Mouse (Mus musculus): ENCODE measurements around the gene Hjurp. TPM values are rescaled to one million over a fixed set of nuclear protein-coding genes. Genes with fewer than 3 reads are reported as not detected.
A peak's percentile ranks its signal among the peaks of the same experiment; 100 is the strongest.

Gene Hjurp
- polyA plus RNA-seq, 1 experiment from 2014 or later, result 211 TPM

GRCm38 (mm10) chr1:88309020-88309419, 31.6 kb upstream of the Hjurp start:
- Histone ChIP-seq H3K27me3 (ENCODE audit: control insufficient read depth, insufficient read depth, low read length) (no peaks in the 10 kb centered on the region), H3K4me2 (replicated peaks; ENCODE audit: low read depth, low read length) (no peak overlapping the region), H3K4me1 (ENCODE audit: control insufficient read depth, insufficient read depth, low read length) (no peaks in the 10 kb centered on the region), H3K36me3 (ENCODE audit: control insufficient read depth, insufficient read depth, low read length) (no peaks in the 10 kb centered on the region), H3K4me3 (ENCODE audit: low read depth, low read length) (no peak overlapping the region), H3K27ac (ENCODE audit: low read length) (no peak overlapping the region), H3K9me3 (ENCODE audit: control insufficient read depth, low read depth, low read length) (peaks cover 49% of the 10 kb centered on the region), H3K9ac (replicated peaks; ENCODE audit: low read depth, low read length) (no peak overlapping the region)
- 51% methylated on average over 2 of the region's 2 CpGs for WGBS
- no peak for ATAC-seq (ENCODE audit: insufficient number of reproducible peaks, insufficient read depth, low FRiP score, low read depth)

- 66% methylated on average over 12 of the region's 12 CpGs for WGBS
- Histone ChIP-seq H3K9ac (replicated peaks; ENCODE audit: low read depth, low read length) (no peak overlapping the region), H3K27me3 (ENCODE audit: control insufficient read depth, insufficient read depth, low read length) (no peaks in the 10 kb centered on the region), H3K4me2 (replicated peaks; ENCODE audit: low read depth, low read length) (no peak overlapping the region), H3K27ac (ENCODE audit: low read length) (no peak overlapping the region), H3K4me3 (ENCODE audit: low read depth, low read length) (no peak overlapping the region), H3K36me3 (ENCODE audit: control insufficient read depth, insufficient read depth, low read length) (no peaks in the 10 kb centered on the region), H3K4me1 (ENCODE audit: control insufficient read depth, insufficient read depth, low read length) (no peaks in the 10 kb centered on the region), H3K9me3 (ENCODE audit: control insufficient read depth, low read depth, low read length) (peaks cover 64% of the 10 kb centered on the region)
- no peak for ATAC-seq (ENCODE audit: insufficient number of reproducible peaks, insufficient read depth, low FRiP score, low read depth)
Measured at GRCm38 (mm10) chr1:88307180-88307579, 29.7 kb upstream of the Hjurp start.

GRCm38 (mm10) chr1:88306543-88306942, 29.1 kb upstream of the Hjurp start:
- Histone ChIP-seq H3K27me3 (ENCODE audit: control insufficient read depth, insufficient read depth, low read length) (no peaks in the 10 kb centered on the region), H3K4me3 (ENCODE audit: low read depth, low read length) (no peak overlapping the region), H3K9me3 (ENCODE audit: control insufficient read depth, low read depth, low read length) (peaks cover 70% of the 10 kb centered on the region), H3K36me3 (ENCODE audit: control insufficient read depth, insufficient read depth, low read length) (no peaks in the 10 kb centered on the region), H3K27ac (ENCODE audit: low read length) (no peak overlapping the region), H3K4me2 (replicated peaks; ENCODE audit: low read depth, low read length) (no peak overlapping the region), H3K4me1 (ENCODE audit: control insufficient read depth, insufficient read depth, low read length) (no peaks in the 10 kb centered on the region), H3K9ac (replicated peaks; ENCODE audit: low read depth, low read length) (no peak overlapping the region)
- no peak for ATAC-seq (ENCODE audit: insufficient number of reproducible peaks, insufficient read depth, low FRiP score, low read depth)
- 59% methylated on average over 1 of the region's 1 CpGs for WGBS

GRCm38 (mm10) chr1:88305018-88305795, 27.8 kb upstream of the Hjurp start:
- H3K9me3 ChIP-seq (ENCODE audit: control insufficient read depth, low read depth, low read length), result peaks cover 79% of the 10 kb centered on the region
- peak; percentile 21; the same call in 1 of the 2 replicates for ATAC-seq (ENCODE audit: insufficient number of reproducible peaks, insufficient read depth, low FRiP score, low read depth)

GRCm38 (mm10) chr1:88304261-88304985, 27.0 kb upstream of the Hjurp start:
- Histone ChIP-seq H3K4me2 (replicated peaks; ENCODE audit: low read depth, low read length) (no peak overlapping the region), H3K9me3 (ENCODE audit: control insufficient read depth, low read depth, low read length) (peaks cover 80% of the 10 kb centered on the region)
- 58% methylated on average over 8 of the region's 8 CpGs for WGBS

More at GRCm38 (mm10) chr1:88305018-88305795, 27.8 kb upstream of the Hjurp start:
- WGBS, result 45% methylated on average over 6 of the region's 6 CpGs
- Histone ChIP-seq H3K4me2 (replicated peaks; ENCODE audit: low read depth, low read length) (no peak overlapping the region), H3K27me3 (ENCODE audit: control insufficient read depth, insufficient read depth, low read length) (no peaks in the 10 kb centered on the region), H3K4me3 (ENCODE audit: low read depth, low read length) (no peak overlapping the region), H3K4me1 (ENCODE audit: control insufficient read depth, insufficient read depth, low read length) (no peaks in the 10 kb centered on the region), H3K9ac (replicated peaks; ENCODE audit: low read depth, low read length) (no peak overlapping the region), H3K27ac (ENCODE audit: low read length) (no peak overlapping the region), H3K36me3 (ENCODE audit: control insufficient read depth, insufficient read depth, low read length) (no peaks in the 10 kb centered on the region)

GRCm38 (mm10) chr1:88303762-88304161, 26.3 kb upstream of the Hjurp start:
- Histone ChIP-seq H3K9ac (replicated peaks; ENCODE audit: low read depth, low read length) (no peak overlapping the region), H3K9me3 (ENCODE audit: control insufficient read depth, low read depth, low read length) (peaks cover 80% of the 10 kb centered on the region), H3K4me2 (replicated peaks; ENCODE audit: low read depth, low read length) (no peak overlapping the region), H3K27ac (ENCODE audit: low read length) (no peak overlapping the region), H3K4me3 (ENCODE audit: low read depth, low read length) (no peak overlapping the region), H3K4me1 (ENCODE audit: control insufficient read depth, insufficient read depth, low read length) (no peaks in the 10 kb centered on the region), H3K27me3 (ENCODE audit: control insufficient read depth, insufficient read depth, low read length) (no peaks in the 10 kb centered on the region), H3K36me3 (ENCODE audit: control insufficient read depth, insufficient read depth, low read length) (no peaks in the 10 kb centered on the region)
- WGBS, result 61% methylated on average over 6 of the region's 6 CpGs
- no peak for ATAC-seq (ENCODE audit: insufficient number of reproducible peaks, insufficient read depth, low FRiP score, low read depth)

More at GRCm38 (mm10) chr1:88304261-88304985, 27.0 kb upstream of the Hjurp start:
- Histone ChIP-seq H3K4me3 (ENCODE audit: low read depth, low read length) (no peak overlapping the region), H3K36me3 (ENCODE audit: control insufficient read depth, insufficient read depth, low read length) (no peaks in the 10 kb centered on the region), H3K9ac (replicated peaks; ENCODE audit: low read depth, low read length) (no peak overlapping the region), H3K27me3 (ENCODE audit: control insufficient read depth, insufficient read depth, low read length) (no peaks in the 10 kb centered on the region), H3K27ac (ENCODE audit: low read length) (no peak overlapping the region), H3K4me1 (ENCODE audit: control insufficient read depth, insufficient read depth, low read length) (no peaks in the 10 kb centered on the region)
- ATAC-seq (ENCODE audit: insufficient number of reproducible peaks, insufficient read depth, low FRiP score, low read depth), result no peak

GRCm38 (mm10) chr1:88302057-88302740, 24.8 kb upstream of the Hjurp start:
- peaks cover 76% of the 10 kb centered on the region for H3K9me3 ChIP-seq (ENCODE audit: control insufficient read depth, low read depth, low read length)
- ATAC-seq (ENCODE audit: insufficient number of reproducible peaks, insufficient read depth, low FRiP score, low read depth), result no peak

More at GRCm38 (mm10) chr1:88302057-88302740, 24.8 kb upstream of the Hjurp start:
- H3K9ac ChIP-seq (replicated peaks; ENCODE audit: low read depth, low read length), result no peak overlapping the region
- H3K4me3 ChIP-seq (ENCODE audit: low read depth, low read length), result no peak overlapping the region
- H3K4me2 ChIP-seq (replicated peaks; ENCODE audit: low read depth, low read length), result no peak overlapping the region
- no peaks in the 10 kb centered on the region for H3K4me1 ChIP-seq (ENCODE audit: control insufficient read depth, insufficient read depth, low read length)
- H3K36me3 ChIP-seq (ENCODE audit: control insufficient read depth, insufficient read depth, low read length), result no peaks in the 10 kb centered on the region
- no peaks in the 10 kb centered on the region for H3K27me3 ChIP-seq (ENCODE audit: control insufficient read depth, insufficient read depth, low read length)
- 65% methylated on average over 14 of the region's 14 CpGs for WGBS
- no peak overlapping the region for H3K27ac ChIP-seq (ENCODE audit: low read length)

All from stomach, embryonic 14.5 days (tissue).